Mouse (Mus musculus) heart, adult 2 months (tissue): Measurements from ENCODE around the gene Mettl16.

ENCODE experiments used
- CTCF ChIP-seq: fragments of 200-600 bp; IDR thresholded peaks from 2 replicates; pipeline ENCODE4 v1.8.1; 2022; ENCODE audit warnings: antibody characterized with exemption, mild to moderate bottlenecking, moderate library complexity
- EP300 ChIP-seq: fragments of 200-500 bp; IDR thresholded peaks from 2 replicates; pipeline ENCODE4 v1.6.1; 2011; ENCODE audit warnings: low read depth, low read length, control low read depth; ENCODE audit not compliant: insufficient read depth
- POLR2A ChIP-seq: fragments of 200-500 bp; IDR thresholded peaks from 2 replicates; pipeline ENCODE4 v1.6.1; 2011; ENCODE audit warnings: mild to moderate bottlenecking, low read depth, low read length, control low read depth; ENCODE audit not compliant: insufficient read depth

DNA sequence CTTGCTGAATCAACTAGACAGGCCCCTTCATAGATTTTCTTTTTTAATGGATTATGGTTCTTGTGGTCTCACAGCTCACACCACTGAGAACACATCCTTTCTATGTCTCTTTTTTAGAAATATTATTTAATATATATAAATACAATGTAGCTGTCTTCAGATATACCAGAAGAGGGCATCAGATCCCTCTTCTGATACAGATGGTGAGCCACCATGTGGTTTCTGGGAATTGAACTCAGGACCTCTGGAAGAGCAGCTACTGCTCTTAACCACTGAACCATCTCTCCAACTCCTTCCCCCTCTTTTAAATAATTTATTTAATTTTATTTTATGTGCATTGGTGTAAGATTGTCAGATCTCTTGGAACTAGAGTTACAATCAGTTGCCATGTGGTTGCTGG, 39.5 kb downstream of the Mettl16 start:
- peak; percentile 39 for TF ChIP-seq CTCF
- TF ChIP-seq POLR2A = no peak
- no peak for TF ChIP-seq EP300
